Mouse (Mus musculus) ES-Bruce4 (cell line): ENCODE measurements around the gene Slc27a2. TPM values are rescaled to one million over a fixed set of nuclear protein-coding genes. Genes with fewer than 3 reads are reported as not detected.
A peak's percentile ranks its signal among the peaks of the same experiment; 100 is the strongest.

ENCODE experiments used
- H3K27ac ChIP-seq: 2 replicates; pipeline ENCODE4 v1.5.1; 2012; ENCODE audit warnings: low read length, inconsistent platforms; ENCODE audit not compliant: insufficient read depth
- H3K27me3 ChIP-seq: 2 replicates; pipeline ENCODE4 v1.6.1; 2012; ENCODE audit warnings: mild to moderate bottlenecking, low read length, inconsistent platforms; ENCODE audit not compliant: control insufficient read depth, poor library complexity, insufficient read depth, severe bottlenecking
- H3K36me3 ChIP-seq: 2 replicates; pipeline ENCODE4 v1.6.1; 2012; ENCODE audit warnings: inconsistent platforms, mild to moderate bottlenecking, low read length, moderate library complexity; ENCODE audit not compliant: control insufficient read depth, poor library complexity, insufficient read depth, severe bottlenecking
- H3K4me1 ChIP-seq: one replicate; pipeline ENCODE4 v1.8.1; 2011; ENCODE audit warnings: low read length; ENCODE audit not compliant: control insufficient read depth, insufficient read depth
- H3K4me3 ChIP-seq: 2 replicates; pipeline ENCODE4 v1.5.1; 2011; ENCODE audit warnings: low read depth, mild to moderate bottlenecking, low read length
- H3K9ac ChIP-seq: 2 replicates; pipeline ENCODE4 v1.6.1; 2012; ENCODE audit warnings: low read depth, mild to moderate bottlenecking, inconsistent platforms; ENCODE audit not compliant: poor library complexity, severe bottlenecking
- H3K9me3 ChIP-seq: replicated peaks from 2 replicates; pipeline ENCODE4 v1.6.1; 2012; ENCODE audit warnings: mild to moderate bottlenecking, low read length, inconsistent platforms; ENCODE audit not compliant: control insufficient read depth, poor library complexity, insufficient read depth, severe bottlenecking
- CTCF ChIP-seq: IDR thresholded peaks from one replicate; pipeline ENCODE4 v1.8.1; 2011; ENCODE audit warnings: low read depth, low read length
- EP300 ChIP-seq: IDR thresholded peaks from 2 replicates; pipeline ENCODE4 v1.6.1; 2011; ENCODE audit warnings: low read depth, low read length; ENCODE audit not compliant: insufficient read depth
- POLR2A ChIP-seq: IDR thresholded peaks from one replicate; pipeline ENCODE4 v1.8.1; 2011; ENCODE audit warnings: low read length; ENCODE audit not compliant: insufficient read depth
- polyA plus RNA-seq: library from polyadenylated mRNA; stranded (reverse); fragments of >200 nt; gene quantifications from 2 replicates; pipeline ENCODE4 v1.2.4, GENCODE M21; 2011; ENCODE audit warnings: low read depth; ENCODE audit not compliant: missing spikeins, insufficient read depth, insufficient read length

The Slc27a2 gene
- polyA plus RNA-seq, 1 experiment, result 9.7 TPM

DNA sequence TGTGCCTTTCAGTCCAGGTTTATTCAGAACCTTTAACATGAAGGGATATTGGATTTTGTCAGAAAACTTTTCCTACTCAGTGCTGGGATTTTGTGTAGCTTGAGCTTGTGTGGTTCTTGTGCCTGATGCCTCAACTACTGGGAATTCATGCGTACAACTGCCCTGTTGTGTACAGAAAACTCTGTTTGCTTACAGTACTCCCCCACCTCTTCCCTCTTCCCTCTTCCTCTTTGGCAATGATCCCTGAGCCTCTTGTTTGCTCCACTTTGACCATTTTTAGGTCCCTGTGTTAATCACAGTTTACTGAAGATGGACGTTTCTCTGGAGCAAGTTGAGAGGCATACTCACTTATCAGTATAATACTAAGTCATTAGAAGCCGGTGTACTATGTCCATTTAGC, 5.8 kb upstream of the Slc27a2 start:
- Histone ChIP-seq H3K4me1 (no peaks in the 10 kb centered on the region), H3K9me3 (peaks cover 7% of the 10 kb centered on the region; the same call in 1 of the 2 replicates), H3K27me3 (no peaks in the 10 kb centered on the region; the same call in 1 of the 2 replicates), H3K9ac (no peak overlapping the region), H3K36me3 (no peaks in the 10 kb centered on the region), H3K27ac (no peak overlapping the region), H3K4me3 (no peak overlapping the region)
- TF ChIP-seq EP300 (no peak), POLR2A (no peak), CTCF (no peak)

DNA sequence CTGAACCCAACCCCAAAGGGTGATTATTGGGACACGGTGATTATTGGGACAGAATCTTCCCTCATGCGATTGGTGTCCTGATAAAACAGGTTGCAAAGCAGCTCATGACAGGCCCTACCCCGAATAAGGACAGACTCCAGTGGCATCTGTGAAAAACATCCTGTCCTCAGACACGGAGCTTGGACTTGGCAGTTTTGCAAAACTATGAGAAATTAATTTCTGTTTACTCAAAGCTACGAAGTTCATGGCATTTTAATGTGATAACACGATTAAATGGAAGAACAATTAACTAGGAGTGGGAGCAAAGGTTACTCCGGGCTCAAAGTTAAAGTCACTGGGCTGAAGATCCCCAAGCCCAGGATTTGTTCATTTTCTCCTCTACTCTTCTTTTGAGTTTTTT, 2.5 kb upstream of the Slc27a2 start:
- Histone ChIP-seq H3K36me3 (no peaks in the 10 kb centered on the region), H3K27me3 (no peaks in the 10 kb centered on the region; the same call in 1 of the 2 replicates), H3K4me3 (no peak overlapping the region), H3K9me3 (peaks cover 7% of the 10 kb centered on the region; the same call in 1 of the 2 replicates), H3K27ac (no peak overlapping the region), H3K4me1 (no peaks in the 10 kb centered on the region), H3K9ac (no peak overlapping the region)
- TF ChIP-seq CTCF (no peak), POLR2A (no peak), EP300 (no peak)

DNA sequence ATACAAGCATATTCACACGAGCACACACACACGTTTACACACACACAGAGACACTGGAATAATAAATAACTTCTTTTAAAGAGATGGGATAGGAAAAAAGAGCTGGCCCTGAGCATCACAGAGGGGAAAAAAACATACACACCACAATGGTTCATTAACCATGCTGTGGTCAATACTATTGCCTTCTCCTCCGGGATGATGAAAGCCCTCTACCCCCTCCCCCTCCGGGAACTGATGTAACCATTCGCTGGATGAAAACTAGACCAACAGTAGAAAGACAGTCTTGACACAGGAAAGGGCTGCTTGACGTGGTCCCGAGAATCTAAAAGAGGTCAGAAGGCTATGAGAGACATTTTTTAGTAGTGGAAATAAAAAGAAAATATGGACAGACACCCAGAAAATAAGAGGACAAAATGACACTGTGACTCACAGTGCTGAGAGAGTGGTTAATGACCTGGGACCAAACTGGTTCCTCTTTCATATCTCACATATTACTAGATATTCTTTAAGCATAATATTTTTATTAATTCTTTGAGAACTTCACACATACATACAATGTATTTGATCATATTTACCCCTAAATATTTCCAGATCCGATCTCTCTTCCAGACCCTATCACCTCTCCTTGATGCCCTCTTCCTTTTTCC, 840 bp upstream of the Slc27a2 start:
- no peaks in the 10 kb centered on the region for H3K4me1 ChIP-seq
- peaks cover 7% of the 10 kb centered on the region; the same call in 1 of the 2 replicates for H3K9me3 ChIP-seq
- H3K27me3 ChIP-seq, result no peaks in the 10 kb centered on the region; the same call in 1 of the 2 replicates
- no peak overlapping the region for H3K27ac ChIP-seq
- no peaks in the 10 kb centered on the region for H3K36me3 ChIP-seq
- H3K4me3 ChIP-seq, result no peak overlapping the region
- TF ChIP-seq POLR2A (no peak), CTCF (no peak)
- H3K9ac ChIP-seq, result no peak overlapping the region

DNA sequence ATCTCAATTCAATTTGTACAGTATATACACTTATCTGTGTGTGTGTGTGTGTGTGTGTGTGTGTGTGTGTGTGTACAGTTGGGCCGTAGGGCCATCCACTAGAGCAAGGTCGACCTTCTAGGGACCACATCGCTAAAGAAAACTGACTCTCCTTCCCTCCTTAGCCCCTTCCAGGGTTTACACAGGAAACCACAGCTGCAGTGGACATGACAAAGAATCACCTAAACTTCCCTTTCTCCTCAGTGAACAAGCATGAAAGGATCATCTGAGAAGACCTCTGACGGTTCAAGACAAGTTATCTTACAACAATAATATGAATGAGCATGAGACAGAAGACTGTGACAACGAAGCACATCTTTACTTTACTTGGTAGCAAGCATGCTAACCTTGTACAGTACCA, 311 bp upstream of the Slc27a2 start:
- Histone ChIP-seq H3K9me3 (peaks cover 7% of the 10 kb centered on the region; the same call in 1 of the 2 replicates), H3K9ac (no peak overlapping the region), H3K4me1 (no peaks in the 10 kb centered on the region), H3K36me3 (no peaks in the 10 kb centered on the region), H3K27me3 (no peaks in the 10 kb centered on the region), H3K27ac (peak overlapping the region; percentile 41; the same call in 1 of the 2 replicates), H3K4me3 (no peak overlapping the region)
- no peak for TF ChIP-seq EP300
- no peak for TF ChIP-seq CTCF
- TF ChIP-seq POLR2A, result no peak

DNA sequence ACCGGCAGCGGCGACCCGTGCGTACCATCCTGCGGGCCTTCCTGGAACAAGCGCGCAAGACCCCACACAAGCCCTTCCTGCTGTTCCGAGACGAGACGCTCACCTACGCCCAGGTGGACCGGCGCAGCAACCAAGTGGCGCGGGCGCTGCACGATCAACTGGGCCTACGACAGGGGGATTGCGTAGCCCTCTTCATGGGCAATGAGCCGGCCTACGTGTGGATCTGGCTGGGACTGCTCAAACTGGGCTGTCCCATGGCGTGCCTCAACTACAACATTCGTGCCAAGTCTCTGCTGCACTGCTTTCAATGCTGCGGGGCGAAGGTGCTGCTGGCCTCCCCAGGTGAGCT, 1.1 kb downstream of the Slc27a2 start:
- H3K9me3 ChIP-seq, result peaks cover 7% of the 10 kb centered on the region; the same call in 1 of the 2 replicates
- no peaks in the 10 kb centered on the region for H3K27me3 ChIP-seq
- H3K36me3 ChIP-seq, result no peaks in the 10 kb centered on the region
- H3K4me1 ChIP-seq, result no peaks in the 10 kb centered on the region
- H3K4me3 ChIP-seq, result peak overlapping the region; percentile 59
- H3K9ac ChIP-seq, result peak overlapping the region; percentile 63
- no peak overlapping the region for H3K27ac ChIP-seq
- TF ChIP-seq POLR2A, result no peak
- TF ChIP-seq EP300, result no peak
- TF ChIP-seq CTCF, result no peak

DNA sequence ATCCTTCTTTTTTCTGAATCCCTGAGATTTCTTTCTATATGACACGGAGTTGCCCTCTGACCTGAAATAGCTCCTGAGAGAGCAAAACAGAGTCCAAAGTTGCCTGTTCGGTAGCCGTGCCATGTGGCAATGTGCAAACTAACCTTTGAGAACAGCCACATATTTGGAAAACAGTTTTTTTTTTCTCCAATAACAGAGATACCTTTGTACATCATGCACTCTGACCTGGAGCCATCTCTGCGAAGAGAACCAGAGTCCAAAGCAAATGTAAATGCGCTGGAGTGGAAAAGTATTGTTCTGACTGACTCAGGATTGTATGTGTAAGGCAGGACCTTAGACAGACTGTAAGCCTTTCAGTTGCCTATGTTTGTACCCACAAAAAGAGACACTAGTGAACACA, 3.3 kb downstream of the Slc27a2 start:
- H3K9me3 ChIP-seq, result no peaks in the 10 kb centered on the region
- H3K9ac ChIP-seq, result no peak overlapping the region
- H3K27ac ChIP-seq, result no peak overlapping the region
- no peaks in the 10 kb centered on the region for H3K36me3 ChIP-seq
- TF ChIP-seq POLR2A (no peak), EP300 (no peak), CTCF (no peak)
- H3K27me3 ChIP-seq, result no peaks in the 10 kb centered on the region
- H3K4me3 ChIP-seq, result no peak overlapping the region
- no peaks in the 10 kb centered on the region for H3K4me1 ChIP-seq
